Mouse (Mus musculus): ENCODE data around the gene Cish. TPM values are rescaled to one million over a fixed set of nuclear protein-coding genes. Genes with fewer than 3 reads are reported as not detected.

Cish gene
- polyA plus RNA-seq, 1 experiment from 2014 or later, result 4.9 TPM

DNA sequence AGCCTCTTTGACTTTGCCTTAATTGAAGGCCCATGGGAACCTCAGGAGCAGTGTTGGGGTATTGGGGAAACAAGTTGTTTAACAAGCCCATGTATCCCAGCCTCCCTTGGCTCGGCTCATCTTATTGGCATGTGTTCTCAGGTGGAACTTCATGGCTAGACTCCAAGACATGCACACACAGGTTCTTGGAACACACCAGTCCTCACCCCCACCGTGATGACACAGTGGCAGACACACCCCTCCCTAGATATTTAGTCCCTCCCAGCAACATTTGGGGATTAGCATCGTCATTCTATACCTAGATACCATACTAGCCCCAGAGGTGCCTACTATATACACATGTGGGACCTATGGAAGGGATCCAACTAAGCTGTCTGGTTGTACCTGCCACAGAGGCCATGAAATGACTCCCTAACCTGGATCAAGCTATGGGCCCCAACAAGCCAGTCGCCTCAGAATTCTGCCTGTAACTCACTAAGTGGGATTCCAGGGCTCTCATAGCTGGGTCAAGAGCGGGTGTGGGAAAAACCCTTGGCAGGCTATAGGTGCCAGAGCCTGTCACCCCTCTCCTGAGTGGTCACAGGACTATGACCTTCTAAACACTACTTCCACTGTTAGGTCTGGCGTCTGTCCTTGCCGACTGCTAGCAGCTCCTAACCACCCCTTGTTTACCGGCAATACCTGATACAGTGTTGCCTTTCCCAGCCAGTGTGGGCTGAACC lies 2.4 kb downstream of the Cish start:
- Histone ChIP-seq H3K4me3 (ENCODE audit: low read depth, low read length) (no peak overlapping the region), H3K4me1 (ENCODE audit: control insufficient read depth, insufficient read depth, low read length) (peaks cover 10% of the 10 kb centered on the region), H3K36me3 (ENCODE audit: control insufficient read depth, insufficient read depth, low read length) (peaks cover 16% of the 10 kb centered on the region), H3K27me3 (replicated peaks; ENCODE audit: control insufficient read depth, insufficient read depth, low read length) (0 out of 2 replicates have a peak, but pooled peaks cover 2% of the 10 kb centered on the region), H3K4me2 (ENCODE audit: low read length) (peak overlapping the region; percentile 94; the same call in 1 of the 2 replicates), H3K9me3 (replicated peaks; ENCODE audit: control insufficient read depth, low read length) (no peaks in the 10 kb centered on the region), H3K9ac (ENCODE audit: low read length) (no peak overlapping the region), H3K27ac (ENCODE audit: low read depth, low read length) (no peak overlapping the region)
- DNase-seq (ENCODE audit: low spot score), result no peak
- no peak for ATAC-seq
- 84% methylated on average over 8 of the region's 8 CpGs for WGBS

DNA sequence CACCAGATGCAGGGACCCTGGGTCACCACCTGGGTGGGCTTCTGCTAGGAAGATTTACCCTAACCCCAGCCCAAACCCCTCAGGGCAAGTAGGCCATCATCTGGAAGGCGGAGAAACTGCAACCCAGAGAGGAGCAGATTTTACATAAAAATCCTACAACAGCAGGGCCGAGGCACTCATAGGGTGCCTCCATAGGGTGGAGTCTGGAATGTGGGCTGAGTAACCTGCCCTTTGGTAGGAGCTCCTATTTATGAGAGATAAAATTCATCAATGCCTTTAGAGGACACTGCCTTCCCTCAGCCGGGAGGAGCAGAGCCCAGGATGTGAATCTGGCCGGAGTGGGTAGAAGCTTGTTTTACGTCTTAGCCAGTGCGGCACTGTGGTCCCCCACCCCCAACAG lies 3.0 kb downstream of the Cish start:
- H3K9me3 ChIP-seq (replicated peaks; ENCODE audit: control insufficient read depth, low read length), result no peaks in the 10 kb centered on the region
- no peak overlapping the region for H3K9ac ChIP-seq (ENCODE audit: low read length)
- ATAC-seq (no peak), DNase-seq (ENCODE audit: low spot score) (no peak)
- WGBS, result 92% methylated on average over 6 of the region's 6 CpGs
- peaks cover 10% of the 10 kb centered on the region for H3K4me1 ChIP-seq (ENCODE audit: control insufficient read depth, insufficient read depth, low read length)
- H3K4me3 ChIP-seq (ENCODE audit: low read depth, low read length), result no peak overlapping the region
- no peak overlapping the region for H3K27ac ChIP-seq (ENCODE audit: low read depth, low read length)
- 0 out of 2 replicates have a peak, but pooled peaks cover 2% of the 10 kb centered on the region for H3K27me3 ChIP-seq (replicated peaks; ENCODE audit: control insufficient read depth, insufficient read depth, low read length)
- H3K4me2 ChIP-seq (ENCODE audit: low read length), result no peak overlapping the region
- peaks cover 16% of the 10 kb centered on the region for H3K36me3 ChIP-seq (ENCODE audit: control insufficient read depth, insufficient read depth, low read length)

DNA sequence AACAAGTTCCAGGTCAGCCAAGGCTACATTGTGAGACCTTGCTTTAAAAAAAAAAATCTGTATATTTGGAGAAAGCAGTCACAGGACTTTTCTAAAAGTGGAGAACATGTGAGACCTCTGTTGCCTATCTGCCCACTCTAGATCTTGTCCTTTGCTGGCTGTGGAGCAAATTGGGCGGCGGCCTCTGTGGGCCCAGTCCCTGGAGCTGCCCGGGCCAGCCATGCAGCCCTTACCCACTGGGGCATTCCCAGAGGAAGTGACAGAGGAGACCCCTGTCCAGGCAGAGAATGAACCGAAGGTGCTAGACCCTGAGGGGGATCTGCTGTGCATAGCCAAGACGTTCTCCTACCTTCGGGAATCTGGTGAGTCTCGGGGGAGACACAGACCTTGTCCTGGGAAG lies 4.0 kb downstream of the Cish start:
- peaks cover 10% of the 10 kb centered on the region for H3K4me1 ChIP-seq (ENCODE audit: control insufficient read depth, insufficient read depth, low read length)
- H3K27ac ChIP-seq (ENCODE audit: low read depth, low read length), result no peak overlapping the region
- ATAC-seq (no peak), DNase-seq (ENCODE audit: low spot score) (no peak)
- no peak overlapping the region for H3K4me3 ChIP-seq (ENCODE audit: low read depth, low read length)
- no peak overlapping the region for H3K4me2 ChIP-seq (ENCODE audit: low read length)
- no peaks in the 10 kb centered on the region for H3K9me3 ChIP-seq (replicated peaks; ENCODE audit: control insufficient read depth, low read length)
- 0 out of 2 replicates have a peak, but pooled peaks cover 2% of the 10 kb centered on the region for H3K27me3 ChIP-seq (replicated peaks; ENCODE audit: control insufficient read depth, insufficient read depth, low read length)
- H3K9ac ChIP-seq (ENCODE audit: low read length), result no peak overlapping the region
- 92% methylated on average over 7 of the region's 7 CpGs for WGBS
- peaks cover 16% of the 10 kb centered on the region for H3K36me3 ChIP-seq (ENCODE audit: control insufficient read depth, insufficient read depth, low read length)

DNA sequence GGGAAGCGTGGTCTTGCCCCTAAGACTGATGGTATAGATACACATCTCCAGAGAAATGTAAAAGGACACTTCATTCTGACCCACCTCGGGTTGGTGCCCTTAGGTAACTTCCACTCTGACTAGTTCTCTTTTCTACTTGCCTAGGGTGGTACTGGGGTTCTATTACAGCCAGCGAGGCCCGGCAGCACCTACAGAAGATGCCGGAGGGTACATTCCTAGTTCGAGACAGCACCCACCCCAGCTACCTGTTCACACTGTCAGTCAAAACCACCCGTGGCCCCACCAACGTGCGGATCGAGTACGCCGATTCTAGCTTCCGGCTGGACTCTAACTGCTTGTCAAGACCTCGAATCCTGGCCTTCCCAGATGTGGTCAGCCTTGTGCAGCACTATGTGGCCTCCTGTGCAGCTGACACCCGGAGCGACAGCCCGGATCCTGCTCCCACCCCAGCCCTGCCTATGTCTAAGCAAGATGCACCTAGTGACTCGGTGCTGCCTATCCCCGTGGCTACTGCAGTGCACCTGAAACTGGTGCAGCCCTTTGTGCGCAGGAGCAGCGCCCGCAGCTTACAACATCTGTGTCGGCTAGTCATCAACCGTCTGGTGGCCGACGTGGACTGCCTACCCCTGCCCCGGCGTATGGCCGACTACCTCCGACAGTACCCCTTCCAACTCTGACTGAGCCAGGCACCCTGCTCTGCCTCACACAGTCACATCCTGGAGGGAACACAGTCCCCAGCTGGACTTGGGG lies 4.6 kb downstream of the Cish start:
- Histone ChIP-seq H3K4me1 (ENCODE audit: control insufficient read depth, insufficient read depth, low read length) (peaks cover 10% of the 10 kb centered on the region), H3K27me3 (replicated peaks; ENCODE audit: control insufficient read depth, insufficient read depth, low read length) (0 out of 2 replicates have a peak, but pooled peaks cover under 1% of the 10 kb centered on the region), H3K4me3 (ENCODE audit: low read depth, low read length) (no peak overlapping the region), H3K9ac (ENCODE audit: low read length) (no peak overlapping the region), H3K9me3 (replicated peaks; ENCODE audit: control insufficient read depth, low read length) (no peaks in the 10 kb centered on the region), H3K27ac (ENCODE audit: low read depth, low read length) (no peak overlapping the region), H3K36me3 (ENCODE audit: control insufficient read depth, insufficient read depth, low read length) (peaks cover 16% of the 10 kb centered on the region), H3K4me2 (ENCODE audit: low read length) (no peak overlapping the region)
- no peak for DNase-seq (ENCODE audit: low spot score)
- 93% methylated on average over 30 of the region's 30 CpGs for WGBS
- ATAC-seq, result no peak

DNA sequence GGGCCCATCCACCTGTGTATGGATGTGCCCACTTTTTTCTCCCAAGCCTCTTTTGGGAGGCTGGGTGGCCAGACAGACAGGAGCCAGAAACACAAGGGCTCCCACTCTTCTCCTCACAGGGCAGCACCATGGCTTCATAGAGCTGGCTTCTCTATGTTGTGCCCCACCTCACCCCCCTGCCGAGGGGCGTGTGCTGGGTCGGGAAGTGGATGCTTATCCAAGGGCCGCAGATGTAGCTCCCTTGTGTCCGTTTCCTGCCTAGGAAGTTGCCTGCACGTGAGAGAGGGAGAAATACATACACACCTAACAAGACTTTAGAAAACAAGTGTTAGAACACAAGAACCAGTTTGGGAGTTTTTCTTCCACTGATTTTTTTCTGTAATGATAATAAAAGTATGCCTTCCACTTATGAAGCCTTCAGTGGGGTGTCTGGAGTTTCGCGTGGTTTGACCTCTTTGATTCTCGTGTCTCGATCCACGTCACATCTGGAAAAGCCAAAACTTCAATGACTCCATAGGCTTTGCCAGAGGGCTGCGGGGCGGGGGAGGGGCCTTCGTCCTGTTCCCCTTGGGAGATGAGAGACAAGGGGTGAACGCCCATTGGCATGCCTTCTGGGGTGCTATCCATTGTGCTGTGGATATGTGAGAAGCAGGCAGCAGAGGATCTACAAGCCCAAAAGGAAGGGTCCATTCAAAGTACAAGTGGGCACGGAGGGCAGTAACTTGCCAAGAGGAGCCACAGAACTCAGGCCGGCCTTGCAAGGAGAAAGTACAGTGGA lies 5.9 kb downstream of the Cish start:
- H3K27me3 ChIP-seq (replicated peaks; ENCODE audit: control insufficient read depth, insufficient read depth, low read length), result no peaks in the 10 kb centered on the region
- H3K4me1 ChIP-seq (ENCODE audit: control insufficient read depth, insufficient read depth, low read length), result peaks cover 10% of the 10 kb centered on the region
- no peak overlapping the region for H3K4me2 ChIP-seq (ENCODE audit: low read length)
- no peak for ATAC-seq
- WGBS, result 91% methylated on average over 17 of the region's 17 CpGs
- H3K27ac ChIP-seq (ENCODE audit: low read depth, low read length), result no peak overlapping the region
- H3K4me3 ChIP-seq (ENCODE audit: low read depth, low read length), result no peak overlapping the region
- DNase-seq (ENCODE audit: low spot score), result no peak
- peaks cover 16% of the 10 kb centered on the region for H3K36me3 ChIP-seq (ENCODE audit: control insufficient read depth, insufficient read depth, low read length)
- no peaks in the 10 kb centered on the region for H3K9me3 ChIP-seq (replicated peaks; ENCODE audit: control insufficient read depth, low read length)
- no peak overlapping the region for H3K9ac ChIP-seq (ENCODE audit: low read length)

DNA sequence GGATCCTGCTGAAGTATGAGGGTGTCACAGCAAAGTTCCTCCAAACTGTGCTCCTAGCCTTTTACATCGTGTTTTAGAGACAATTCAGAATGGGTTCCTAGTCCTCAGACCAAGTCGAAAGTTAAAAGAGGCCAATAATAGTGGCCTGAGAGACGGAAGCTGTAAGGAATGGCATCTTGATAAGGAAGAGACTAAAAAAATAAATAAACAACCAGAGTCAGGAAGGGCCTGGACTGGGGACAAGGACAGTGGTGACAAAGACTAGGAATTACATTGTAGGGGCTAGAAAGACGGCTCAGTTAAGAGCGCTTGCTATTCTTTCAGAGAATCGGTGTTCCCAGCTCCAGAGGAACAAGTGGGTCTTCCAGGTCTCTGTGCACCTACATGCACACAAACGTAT lies 6.8 kb downstream of the Cish start:
- WGBS, result 94% methylated on average over 7 of the region's 7 CpGs
- ATAC-seq, result no peak
- H3K9ac ChIP-seq (ENCODE audit: low read length), result no peak overlapping the region
- DNase-seq (ENCODE audit: low spot score), result no peak
- H3K27ac ChIP-seq (ENCODE audit: low read depth, low read length), result no peak overlapping the region
- peaks cover 3% of the 10 kb centered on the region for H3K4me1 ChIP-seq (ENCODE audit: control insufficient read depth, insufficient read depth, low read length)
- H3K4me2 ChIP-seq (ENCODE audit: low read length), result no peak overlapping the region
- H3K4me3 ChIP-seq (ENCODE audit: low read depth, low read length), result no peak overlapping the region
- H3K36me3 ChIP-seq (ENCODE audit: control insufficient read depth, insufficient read depth, low read length), result peaks cover 16% of the 10 kb centered on the region
- no peaks in the 10 kb centered on the region for H3K9me3 ChIP-seq (replicated peaks; ENCODE audit: control insufficient read depth, low read length)
- no peaks in the 10 kb centered on the region for H3K27me3 ChIP-seq (replicated peaks; ENCODE audit: control insufficient read depth, insufficient read depth, low read length)

DNA sequence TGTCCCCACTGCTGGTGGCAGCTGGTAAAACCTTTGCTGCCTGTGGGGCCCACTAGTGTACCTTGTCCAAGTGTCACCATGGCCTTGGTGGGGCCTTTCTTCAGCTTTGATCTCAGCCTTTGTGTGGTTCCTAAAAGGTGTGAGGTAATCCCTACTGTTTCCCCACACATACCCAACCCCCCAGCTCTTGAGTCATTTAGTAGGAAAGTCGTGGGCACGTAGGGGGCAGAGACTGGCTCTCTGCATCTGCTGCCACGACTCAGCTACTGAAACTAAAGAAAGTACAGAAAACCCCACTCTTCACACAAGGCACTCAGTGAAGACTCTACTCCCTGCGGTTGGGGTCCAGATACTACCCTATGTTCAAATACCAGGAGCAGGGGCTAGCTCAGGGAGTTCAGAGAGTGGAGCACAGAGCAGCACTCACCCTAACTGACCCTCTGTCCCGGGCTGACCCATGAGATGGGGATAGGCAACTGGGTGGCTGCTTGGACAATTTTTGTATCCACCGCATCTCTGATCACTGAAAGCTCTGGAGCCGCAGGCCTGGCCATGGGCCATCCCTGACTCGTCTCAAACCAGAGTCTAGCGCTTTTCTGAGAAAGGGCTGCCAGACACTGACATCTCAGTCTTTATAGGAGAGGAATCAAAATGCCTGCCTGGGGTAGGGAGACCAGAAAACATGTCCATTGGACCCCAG lies 7.4 kb downstream of the Cish start:
- WGBS, result 80% methylated on average over 9 of the region's 9 CpGs
- H3K4me1 ChIP-seq (ENCODE audit: control insufficient read depth, insufficient read depth, low read length), result no peaks in the 10 kb centered on the region

DNA sequence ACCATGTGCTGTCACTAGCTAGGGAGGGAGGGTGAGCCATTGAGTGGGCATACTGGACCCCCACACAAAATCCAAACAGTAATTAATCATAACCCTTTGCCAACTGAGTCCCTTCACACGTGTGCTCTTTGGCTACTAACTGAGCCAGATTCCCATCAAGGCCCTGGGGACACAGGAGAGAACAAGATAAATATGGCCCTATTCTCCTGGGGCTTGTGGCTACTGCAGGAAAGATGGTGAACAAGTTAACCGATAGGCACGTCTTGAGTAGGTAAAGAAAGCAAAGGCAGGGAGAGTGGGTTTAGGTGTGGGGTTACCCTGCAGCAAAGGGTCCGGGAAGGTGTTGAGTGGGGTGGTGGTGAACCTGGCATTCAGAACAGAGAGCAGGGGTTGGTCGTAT lies 8.1 kb downstream of the Cish start:
- peaks cover 16% of the 10 kb centered on the region for H3K36me3 ChIP-seq (ENCODE audit: control insufficient read depth, insufficient read depth, low read length)
- ATAC-seq, result no peak
- 85% methylated on average over 5 of the region's 5 CpGs for WGBS

More for the DNA sequence above, 7.4 kb downstream of the Cish start:
- Histone ChIP-seq H3K4me2 (ENCODE audit: low read length) (no peak overlapping the region), H3K9me3 (replicated peaks; ENCODE audit: control insufficient read depth, low read length) (no peaks in the 10 kb centered on the region), H3K27me3 (replicated peaks; ENCODE audit: control insufficient read depth, insufficient read depth, low read length) (no peaks in the 10 kb centered on the region), H3K9ac (ENCODE audit: low read length) (no peak overlapping the region), H3K36me3 (ENCODE audit: control insufficient read depth, insufficient read depth, low read length) (peaks cover 16% of the 10 kb centered on the region), H3K4me3 (ENCODE audit: low read depth, low read length) (no peak overlapping the region), H3K27ac (ENCODE audit: low read depth, low read length) (no peak overlapping the region)
- DNase-seq (ENCODE audit: low spot score), result no peak
- no peak for ATAC-seq

More for the DNA sequence above, 8.1 kb downstream of the Cish start:
- Histone ChIP-seq H3K4me3 (ENCODE audit: low read depth, low read length) (no peak overlapping the region), H3K27ac (ENCODE audit: low read depth, low read length) (no peak overlapping the region), H3K27me3 (replicated peaks; ENCODE audit: control insufficient read depth, insufficient read depth, low read length) (no peaks in the 10 kb centered on the region), H3K9ac (ENCODE audit: low read length) (no peak overlapping the region), H3K4me1 (ENCODE audit: control insufficient read depth, insufficient read depth, low read length) (no peaks in the 10 kb centered on the region), H3K4me2 (ENCODE audit: low read length) (no peak overlapping the region), H3K9me3 (replicated peaks; ENCODE audit: control insufficient read depth, low read length) (no peaks in the 10 kb centered on the region)
- no peak for DNase-seq (ENCODE audit: low spot score)

All from forebrain, embryonic 14.5 days (tissue).